In the genomic region with DNA sequence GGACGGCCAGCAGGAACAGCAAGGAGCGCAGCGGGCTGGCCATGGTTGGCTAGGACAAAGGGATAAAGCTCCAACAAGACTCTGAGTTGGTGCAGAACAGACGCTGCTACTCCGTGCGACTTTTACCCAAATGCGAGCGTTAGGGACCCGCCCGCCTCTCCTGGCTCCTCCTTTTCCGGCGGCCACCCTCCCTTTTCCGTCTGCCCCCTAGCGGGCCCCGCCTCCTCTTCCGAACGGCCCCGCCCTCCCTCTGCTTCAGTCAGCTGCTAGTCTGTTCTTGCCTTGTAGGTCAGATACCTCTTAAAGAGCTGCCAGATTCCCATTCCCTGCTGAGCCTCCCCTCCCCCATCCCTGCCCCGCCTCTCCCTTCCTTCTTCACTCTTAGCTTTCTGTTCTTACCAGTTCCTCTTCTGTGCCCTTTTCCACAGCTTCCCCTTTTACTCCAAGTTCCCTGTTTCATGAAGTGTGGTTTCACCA, we compare ENCODE assay signal across 8 mouse cellular contexts. TPM values are rescaled to one million over a fixed set of nuclear protein-coding genes. Genes with fewer than 3 reads are reported as not detected.
DNase-seq lines count a peak whose midpoint lies in the region; ATAC-seq and TF ChIP-seq lines count a peak whose summit lies in the region.

A gene (minus strand): TSS at position 358 of the 477 bp plus-strand sequence.

- peak; percentile 96 for DNase-seq in brain, embryonic 14.5 days (ENCODE audit: low read depth)
- peak; percentile 97 for DNase-seq in kidney, postnatal 10 days
- peak; percentile 70 to 81 for DNase-seq in natural killer cell, adult 2 months (ENCODE audit: low spot score in 2 of 2)

- H3K79me2 ChIP-seq in C2C12 (ENCODE audit: control insufficient read depth, insufficient read depth), result peaks cover 37% of the 10 kb centered on the region

- peaks cover 26% of the 10 kb centered on the region for H3K36me3 ChIP-seq in C2C12 (ENCODE audit: control insufficient read depth, insufficient read depth)
- peaks cover 22% of the 10 kb centered on the region for H3K36me3 ChIP-seq in heart, embryonic 13.5 days
- peaks cover 24% of the 10 kb centered on the region for H3K36me3 ChIP-seq in liver, embryonic 12.5 days
- peaks cover 11% of the 10 kb centered on the region for H3K36me3 ChIP-seq in stomach, embryonic 15.5 days

- H3K4me2 ChIP-seq in heart, embryonic 13.5 days, result peak within 1 kb of the TSS; percentile 82
- peak within 1 kb of the TSS; percentile 83 for H3K4me2 ChIP-seq in liver, embryonic 12.5 days
- peak within 1 kb of the TSS; percentile 80 for H3K4me2 ChIP-seq in stomach, embryonic 15.5 days

- peak within 1 kb of the TSS; percentile 94 for H3K9ac ChIP-seq in heart, embryonic 13.5 days
- peak within 1 kb of the TSS; percentile 77 for H3K9ac ChIP-seq in liver, embryonic 12.5 days
- peak within 1 kb of the TSS; percentile 91 for H3K9ac ChIP-seq in stomach, embryonic 15.5 days

- peak; percentile 90 for ATAC-seq in erythroid progenitor cell, adult 5-6 weeks (replicated peaks; ENCODE audit: low FRiP score, poor library complexity, severe bottlenecking)
- ATAC-seq in heart, embryonic 13.5 days (ENCODE audit: extremely low read depth, insufficient number of reproducible peaks, low FRiP score, low TSS enrichment), result peak; percentile 84
- peak; percentile 97 for ATAC-seq in liver, embryonic 12.5 days
- ATAC-seq in stomach, embryonic 15.5 days (ENCODE audit: insufficient read depth, low FRiP score, low read depth), result peak; percentile 95

- TF ChIP-seq CTCF in C2C12 (IDR thresholded peaks at IDR 0.05; ENCODE audit: control insufficient read depth, insufficient read depth, insufficient read length), result no peak
- TF ChIP-seq CTCF in brain, embryonic 14.5 days (IDR thresholded peaks at IDR 0.05; ENCODE audit: borderline replicate concordance, extremely low read depth, insufficient read depth, insufficient read length), result no peak

- peak; percentile 51; the same call in 1 of the 2 replicates for TF ChIP-seq POLR2A in brain, embryonic 14.5 days (IDR thresholded peaks at IDR 0.05; ENCODE audit: borderline replicate concordance, extremely low read depth, insufficient read depth, insufficient read length, poor library complexity, severe bottlenecking)

- H3K4me1 ChIP-seq in heart, embryonic 13.5 days, result peaks cover 68% of the 10 kb centered on the region
- peaks cover 41% of the 10 kb centered on the region for H3K4me1 ChIP-seq in liver, embryonic 12.5 days
- peaks cover 20% of the 10 kb centered on the region for H3K4me1 ChIP-seq in stomach, embryonic 15.5 days

- H3K27ac ChIP-seq in heart, embryonic 13.5 days (replicated peaks), result peak within 1 kb of the TSS; percentile 95
- H3K27ac ChIP-seq in liver, embryonic 12.5 days, result peak within 1 kb of the TSS; percentile 86
- H3K27ac ChIP-seq in stomach, embryonic 15.5 days, result peak within 1 kb of the TSS; percentile 97

- H3K4me3 ChIP-seq in C2C12 (ENCODE audit: insufficient read depth, poor library complexity, severe bottlenecking), result peak within 1 kb of the TSS; percentile 95
- peak within 1 kb of the TSS; percentile 80 for H3K4me3 ChIP-seq in heart, embryonic 13.5 days
- peak within 1 kb of the TSS; percentile 81 for H3K4me3 ChIP-seq in liver, embryonic 12.5 days
- peak within 1 kb of the TSS; percentile 95 for H3K4me3 ChIP-seq in stomach, embryonic 15.5 days (replicated peaks)

- H3K27me3 ChIP-seq in C2C12 (ENCODE audit: control insufficient read depth, insufficient read depth, insufficient read length), result no peaks in the 10 kb centered on the region
- H3K27me3 ChIP-seq in heart, embryonic 13.5 days (replicated peaks), result no peaks in the 10 kb centered on the region
- H3K27me3 ChIP-seq in liver, embryonic 12.5 days (replicated peaks), result no peaks in the 10 kb centered on the region
- H3K27me3 ChIP-seq in stomach, embryonic 15.5 days (replicated peaks), result no peaks in the 10 kb centered on the region

- H3K79me3 ChIP-seq in C2C12 (ENCODE audit: low read depth), result peaks cover 30% of the 10 kb centered on the region

- H3K9me3 ChIP-seq in heart, embryonic 13.5 days, result no peaks in the 10 kb centered on the region
- no peaks in the 10 kb centered on the region for H3K9me3 ChIP-seq in liver, embryonic 12.5 days (replicated peaks)
- no peaks in the 10 kb centered on the region for H3K9me3 ChIP-seq in stomach, embryonic 15.5 days

- H3ac ChIP-seq in C2C12 (ENCODE audit: control insufficient read depth, insufficient read length, low read depth), result peak within 1 kb of the TSS; percentile 89

- 0% methylated on average over 19 of the region's 19 CpGs for WGBS in heart, embryonic 13.5 days
- under 1% methylated on average over 19 of the region's 19 CpGs for WGBS in liver, embryonic 12.5 days (ENCODE audit: insufficient replicate concordance)
- 0% methylated on average over 18 of the region's 19 CpGs for WGBS in stomach, embryonic 15.5 days

TF ChIP-seq in C2C12, 6 proteins besides CTCF, POLR2A, EP300 and RAD21:
- TF ChIP-seq FOSL1 (IDR thresholded peaks at IDR 0.05; ENCODE audit: insufficient read depth, low read length, poor library complexity, severe bottlenecking) (no peak), MYOG (IDR thresholded peaks at IDR 0.05; ENCODE audit: control insufficient read depth, extremely low read depth, insufficient read length) (no peak), MYOD1 (IDR thresholded peaks at IDR 0.05; ENCODE audit: control insufficient read depth, insufficient read length, low read depth) (no peak), CEBPB (IDR thresholded peaks at IDR 0.05; ENCODE audit: low read depth) (no peak), USF1 (IDR thresholded peaks at IDR 0.05; ENCODE audit: low read depth) (no peak)

RNA-seq across cellular contexts. Expression of the gene that starts here (rescaled TPM):
- 617 TPM for polyA plus RNA-seq in C2C12 (2012; fragmentation: generic; extraction: Trizol)
- 465 and 499 TPM in 2 replicates for polyA plus RNA-seq in brain, embryonic 14.5 days (2012; rRNA removed)
- total RNA-seq in erythroid progenitor cell, adult 5-6 weeks (2015; ENCODE audit: low replicate concordance), result 130 and 133 TPM in 2 replicates
- total RNA-seq in erythroid progenitor cell, adult 5-6 weeks (2017; ENCODE audit: low replicate concordance), result 37.9 and 71.9 TPM in 2 replicates
- 753 and 907 TPM in 2 replicates for polyA plus RNA-seq in heart, embryonic 13.5 days (2015; fragmentation: Nextera tagmentation; extraction: Ambion mirVana)
- 140 and 142 TPM in 2 replicates for polyA plus RNA-seq in liver, embryonic 12.5 days (2016; fragmentation: Nextera tagmentation; extraction: Ambion mirVana)
- 456 and 486 TPM in 2 replicates for polyA plus RNA-seq in stomach, embryonic 15.5 days (2015; fragmentation: Nextera tagmentation; extraction: Ambion mirVana)

Comparison
In these comparisons a context has a peak if more than half of its experiments do, and no peak if none do; other contexts are left out.
1. Peak in every context shown above with its lines: DNase-seq, ATAC-seq, H3K4me3 ChIP-seq and H3K27ac ChIP-seq.